Mouse (Mus musculus) forebrain, postnatal 0 days (tissue): Measurements from ENCODE around the gene Tjap1. TPM values are rescaled to one million over a fixed set of nuclear protein-coding genes. Genes with fewer than 3 reads are reported as not detected.

Source experiments
- ATAC-seq: fragments of 200-750 bp; cut with Nextera tagmentation; 2 replicates; pipeline ENCODE4 v1.8.0; 2017; ENCODE audit warnings: mild to moderate bottlenecking, moderate library complexity
- DNase-seq: peaks from one replicate; pipeline ENCODE4 v3.0.0-alpha.2; 2015
- H3K27ac ChIP-seq: fragments of 300-500 bp; sonication (generic); 2 replicates; pipeline ENCODE4 v1.5.1; 2014; ENCODE audit warnings: low read depth, mild to moderate bottlenecking, antibody characterized with exemption, low read length, moderate library complexity, mixed read lengths
- H3K27me3 ChIP-seq: fragments of 300-500 bp; sonication (generic); 2 replicates; pipeline ENCODE4 v1.6.1; 2014; ENCODE audit warnings: mild to moderate bottlenecking, low read length, mixed read lengths; ENCODE audit not compliant: insufficient read depth
- H3K36me3 ChIP-seq: fragments of 300-500 bp; sonication (generic); 2 replicates; pipeline ENCODE4 v1.6.1; 2014; ENCODE audit warnings: mild to moderate bottlenecking, moderate library complexity; ENCODE audit not compliant: insufficient read depth
- H3K4me1 ChIP-seq: fragments of 300-500 bp; sonication (generic); 2 replicates; pipeline ENCODE4 v1.6.1; 2014; ENCODE audit warnings: antibody characterized with exemption; ENCODE audit not compliant: insufficient read depth
- H3K4me2 ChIP-seq: fragments of 300-500 bp; sonication (generic); 2 replicates; pipeline ENCODE4 v1.6.1; 2014; ENCODE audit warnings: low read depth, mild to moderate bottlenecking, moderate library complexity
- H3K4me3 ChIP-seq: fragments of 300-500 bp; sonication (generic); 2 replicates; pipeline ENCODE4 v1.5.1; 2014; ENCODE audit warnings: low read depth, low read length, mixed read lengths
- H3K9ac ChIP-seq: fragments of 300-500 bp; sonication (generic); 2 replicates; pipeline ENCODE4 v1.6.1; 2014; ENCODE audit warnings: mild to moderate bottlenecking
- H3K9me3 ChIP-seq: fragments of 300-500 bp; sonication (generic); 2 replicates; pipeline ENCODE4 v1.6.1; 2016; ENCODE audit warnings: low read length
- CTCF ChIP-seq: sonication (generic); IDR thresholded peaks from 2 replicates; pipeline ENCODE4 v1.5.1; 2016; ENCODE audit warnings: antibody characterized with exemption, control low read depth, low read depth
- WGBS: fragments of 180-500 bp; shearing (Covaris S2); extraction: QIAGEN DNeasy Blood & Tissue Kit; methylation state at CpG from one replicate; pipeline ENCODE4 v1.1.7; 2014; 5-methylcytosine and 5-hydroxymethylcytosine counted together
- polyA plus RNA-seq: library from polyadenylated mRNA; unstranded; fragments of >200 nt; fragmentation: Nextera tagmentation; extraction: Ambion mirVana; gene quantifications from 2 replicates; pipeline ENCODE4 v1.2.1, GENCODE M21; 2015
- total RNA-seq: library from RNA; depleted of rRNA; stranded (reverse); fragments of >200 nt; gene quantifications from 2 replicates; pipeline ENCODE4 v1.2.3, GENCODE M21; 2014

The Tjap1 gene
- total and polyA plus RNA-seq, 2 experiments from 2014 or later: 17.6 to 36.9 TPM

DNA sequence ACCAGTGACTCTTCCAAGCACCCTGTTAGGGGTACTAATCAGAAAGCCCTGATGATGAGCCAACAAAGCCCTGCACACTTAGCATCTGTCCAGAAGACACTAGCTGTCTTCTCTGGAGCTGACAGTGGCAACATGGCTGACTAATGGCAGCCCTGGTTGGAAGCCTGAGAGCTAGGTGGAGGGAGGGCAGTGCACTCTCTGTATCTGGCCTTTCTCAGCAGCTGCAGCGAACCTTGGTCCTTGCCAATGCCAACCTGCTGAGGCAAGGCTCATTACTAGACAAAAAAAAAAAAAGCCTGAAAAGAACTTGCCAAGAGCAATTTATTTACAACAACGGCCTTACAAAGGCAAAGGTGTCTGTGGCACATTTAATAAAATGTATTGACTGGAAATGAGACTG lies 39.2 kb downstream of the Tjap1 start:
- H3K27me3 ChIP-seq: no peaks in the 10 kb centered on the region
- WGBS: 35% methylated on average over 2 of the region's 2 CpGs

DNA sequence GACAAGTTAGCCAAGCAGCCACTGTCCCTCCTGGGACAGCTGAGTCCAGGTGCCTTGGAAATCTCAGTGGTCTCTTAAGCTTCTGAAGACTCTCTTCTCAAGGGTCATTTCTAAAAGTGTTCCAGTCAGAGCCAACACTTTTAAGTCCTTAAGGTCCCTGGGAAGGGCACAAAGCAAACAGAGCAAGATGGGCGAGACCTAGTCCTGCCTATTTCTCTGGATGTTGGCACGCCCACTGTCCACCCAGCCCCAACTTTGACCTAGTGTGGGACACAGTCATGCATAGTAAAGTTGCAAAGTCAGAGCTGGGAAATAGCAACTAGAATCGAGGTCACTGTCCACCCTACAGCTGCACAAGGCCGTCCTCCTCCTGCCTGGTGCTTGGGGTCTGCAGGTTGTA lies 39.8 kb downstream of the Tjap1 start:
- DNase-seq (no peak), ATAC-seq (no peak)
- Histone ChIP-seq H3K4me2 (no peak overlapping the region), H3K9ac (no peak overlapping the region), H3K4me1 (peaks cover 7% of the 10 kb centered on the region), H3K4me3 (no peak overlapping the region), H3K27me3 (no peaks in the 10 kb centered on the region), H3K36me3 (peaks cover 81% of the 10 kb centered on the region), H3K9me3 (no peaks in the 10 kb centered on the region), H3K27ac (no peak overlapping the region)
- TF ChIP-seq CTCF: no peak
- WGBS: 85% methylated on average over 4 of the region's 4 CpGs

More for the DNA sequence above, 39.2 kb downstream of the Tjap1 start:
- DNase-seq (no peak), ATAC-seq (no peak)
- Histone ChIP-seq H3K4me2 (no peak overlapping the region), H3K4me3 (no peak overlapping the region), H3K36me3 (peaks cover 75% of the 10 kb centered on the region), H3K9ac (no peak overlapping the region), H3K9me3 (no peaks in the 10 kb centered on the region), H3K4me1 (peaks cover 8% of the 10 kb centered on the region), H3K27ac (no peak overlapping the region)
- TF ChIP-seq CTCF: no peak

DNA sequence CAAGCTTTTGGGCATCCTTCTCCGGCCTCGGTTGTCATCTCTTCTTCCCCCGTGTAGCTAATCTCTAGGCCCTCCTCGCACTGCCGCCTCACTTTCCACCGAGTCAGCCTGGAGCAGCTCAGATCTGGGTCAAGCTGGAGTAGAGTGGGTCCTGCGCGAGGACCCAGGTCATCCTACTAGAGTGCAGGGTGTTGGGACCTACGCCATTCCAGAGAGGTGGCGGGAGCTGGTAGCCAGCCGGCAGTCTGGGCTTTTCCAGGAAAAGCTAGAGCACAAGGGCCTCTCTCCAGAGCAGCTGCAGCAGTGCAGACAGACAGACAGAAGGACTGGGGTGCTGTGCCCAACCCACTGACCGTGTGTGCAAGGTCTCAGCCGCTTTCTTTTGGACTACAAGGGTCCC lies 40.6 kb downstream of the Tjap1 start:
- DNase-seq: no peak
- WGBS: 87% methylated on average over 13 of the region's 13 CpGs
- H3K27me3 ChIP-seq: no peaks in the 10 kb centered on the region
- H3K4me3 ChIP-seq: no peak overlapping the region
- peaks cover 88% of the 10 kb centered on the region for H3K36me3 ChIP-seq
- no peak overlapping the region for H3K27ac ChIP-seq
- no peaks in the 10 kb centered on the region for H3K9me3 ChIP-seq
- H3K4me1 ChIP-seq: peaks cover 7% of the 10 kb centered on the region
- no peak for TF ChIP-seq CTCF
- ATAC-seq: no peak
- no peak overlapping the region for H3K4me2 ChIP-seq
- no peak overlapping the region for H3K9ac ChIP-seq

DNA sequence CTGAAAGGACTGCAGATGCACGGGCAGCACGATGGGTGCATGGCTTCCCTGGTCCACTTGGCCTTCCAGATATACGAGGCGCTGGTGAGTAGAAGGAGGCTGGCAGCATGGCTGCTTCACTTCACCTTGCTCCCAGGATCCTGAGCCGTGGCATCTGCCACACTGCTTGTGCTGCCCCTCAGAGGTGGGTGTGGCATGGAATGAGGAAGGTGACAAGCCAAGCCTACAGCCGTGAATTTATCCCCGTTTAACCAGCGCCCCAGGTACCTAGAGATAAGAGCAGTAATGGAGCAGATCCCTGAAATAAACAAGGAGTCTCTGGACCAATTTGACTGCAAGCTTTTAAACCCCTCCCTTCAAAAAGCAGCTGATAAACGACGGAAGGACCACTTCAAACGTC lies 41.4 kb downstream of the Tjap1 start:
- H3K9ac ChIP-seq: no peak overlapping the region
- H3K27me3 ChIP-seq: no peaks in the 10 kb centered on the region
- no peaks in the 10 kb centered on the region for H3K4me1 ChIP-seq
- no peaks in the 10 kb centered on the region for H3K9me3 ChIP-seq
- no peak for TF ChIP-seq CTCF
- DNase-seq: no peak
- WGBS: 81% methylated on average over 11 of the region's 11 CpGs
- H3K27ac ChIP-seq: no peak overlapping the region
- no peak overlapping the region for H3K4me2 ChIP-seq
- no peak overlapping the region for H3K4me3 ChIP-seq
- H3K36me3 ChIP-seq: peaks cover 94% of the 10 kb centered on the region
- no peak for ATAC-seq

DNA sequence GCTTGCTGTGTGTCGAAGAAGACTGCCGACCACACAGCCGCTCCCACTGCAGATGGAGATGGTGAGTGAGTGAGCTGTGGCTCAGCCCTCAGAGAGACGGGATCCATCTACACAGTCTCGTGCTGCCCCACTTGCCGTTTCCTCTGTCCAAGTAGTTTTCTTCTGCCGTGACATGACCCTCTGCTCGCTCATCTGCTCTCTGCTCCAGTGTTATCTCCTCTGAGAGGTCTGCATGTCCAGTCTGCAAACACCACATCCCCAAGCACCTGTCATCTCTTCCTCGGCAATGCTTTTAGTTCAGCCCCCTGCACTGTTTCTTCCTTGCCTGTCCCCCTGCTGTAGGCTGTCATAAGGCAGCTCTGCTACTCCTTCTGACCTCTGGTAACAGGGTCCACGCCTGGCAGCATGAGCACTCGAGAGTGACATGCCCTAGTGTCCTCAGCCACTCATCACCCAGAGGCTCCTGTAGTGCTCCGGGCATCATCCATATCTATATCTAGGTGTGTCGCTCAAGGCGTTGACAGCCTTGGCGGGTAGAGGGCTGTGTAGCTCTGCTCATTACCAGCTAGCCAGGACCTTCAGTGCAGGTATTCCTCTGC lies 43.2 kb downstream of the Tjap1 start:
- WGBS: 92% methylated on average over 15 of the region's 15 CpGs

DNA sequence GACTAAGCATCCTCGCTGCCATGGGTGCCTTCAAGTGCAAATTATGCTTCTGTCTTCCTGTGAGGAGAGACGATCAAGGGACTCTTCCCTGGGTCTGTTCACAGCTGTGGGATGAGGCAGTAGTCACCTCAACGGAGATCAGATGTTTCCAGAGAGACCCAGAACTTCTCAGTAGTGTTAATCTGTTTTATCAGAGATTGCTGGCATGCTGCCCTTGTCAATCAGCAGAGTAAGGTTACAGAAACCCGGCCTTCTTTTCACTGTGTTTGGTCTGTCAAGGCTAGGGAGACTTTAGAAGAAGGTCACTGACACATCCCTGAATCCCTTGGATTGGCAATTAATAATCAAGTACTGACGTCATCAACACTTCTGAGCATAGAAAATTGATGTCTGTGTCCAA lies 45.3 kb downstream of the Tjap1 start:
- Histone ChIP-seq H3K4me3 (no peak overlapping the region), H3K9me3 (no peaks in the 10 kb centered on the region), H3K4me2 (no peak overlapping the region), H3K9ac (no peak overlapping the region), H3K36me3 (peaks cover 88% of the 10 kb centered on the region), H3K27me3 (no peaks in the 10 kb centered on the region), H3K27ac (no peak overlapping the region), H3K4me1 (no peaks in the 10 kb centered on the region)
- 82% methylated on average over 5 of the region's 5 CpGs for WGBS
- no peak for TF ChIP-seq CTCF
- ATAC-seq: no peak
- no peak for DNase-seq

More for the DNA sequence above, 43.2 kb downstream of the Tjap1 start:
- Histone ChIP-seq H3K4me2 (no peak overlapping the region), H3K4me3 (no peak overlapping the region), H3K36me3 (peaks cover 90% of the 10 kb centered on the region), H3K27me3 (no peaks in the 10 kb centered on the region), H3K9me3 (no peaks in the 10 kb centered on the region), H3K4me1 (no peaks in the 10 kb centered on the region), H3K27ac (no peak overlapping the region), H3K9ac (no peak overlapping the region)
- TF ChIP-seq CTCF: no peak
- ATAC-seq (no peak), DNase-seq (no peak)

DNA sequence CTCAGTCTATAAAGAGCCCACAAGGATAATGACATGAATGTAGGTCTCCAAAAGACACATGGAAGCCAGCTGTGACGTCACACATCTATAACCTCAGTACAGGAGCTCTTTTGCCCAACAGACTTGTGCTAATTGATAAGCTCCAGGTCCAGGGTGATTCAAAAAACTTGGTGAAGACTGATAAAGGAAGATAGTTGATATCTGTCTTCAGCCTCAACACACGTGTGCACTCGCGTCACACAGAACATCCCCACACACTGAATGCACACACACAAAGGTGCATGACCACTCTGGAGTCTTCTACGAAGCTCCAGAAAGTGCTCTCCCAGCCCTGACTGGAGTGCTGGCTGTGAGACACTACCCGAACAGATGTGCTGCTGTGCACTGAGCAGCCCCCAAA lies 45.7 kb downstream of the Tjap1 start:
- no peak overlapping the region for H3K4me2 ChIP-seq
- WGBS: 89% methylated on average over 6 of the region's 6 CpGs
- H3K4me3 ChIP-seq: no peak overlapping the region
- no peaks in the 10 kb centered on the region for H3K4me1 ChIP-seq
- H3K36me3 ChIP-seq: peaks cover 87% of the 10 kb centered on the region
- H3K27me3 ChIP-seq: no peaks in the 10 kb centered on the region
- ATAC-seq: no peak
- H3K9me3 ChIP-seq: no peaks in the 10 kb centered on the region
- H3K27ac ChIP-seq: no peak overlapping the region
- DNase-seq: no peak
- H3K9ac ChIP-seq: no peak overlapping the region
- no peak for TF ChIP-seq CTCF
